Mouse (Mus musculus) retina, embryonic 14.5 days (tissue): ENCODE data around the gene Gm42742.
A peak's percentile ranks its signal among the peaks of the same experiment; 100 is the strongest.

Experiments
- DNase-seq: peaks from one replicate; pipeline ENCODE4 v3.0.0-alpha.2; 2015; ENCODE audit warnings: low spot score

The Gm42742 gene

DNA sequence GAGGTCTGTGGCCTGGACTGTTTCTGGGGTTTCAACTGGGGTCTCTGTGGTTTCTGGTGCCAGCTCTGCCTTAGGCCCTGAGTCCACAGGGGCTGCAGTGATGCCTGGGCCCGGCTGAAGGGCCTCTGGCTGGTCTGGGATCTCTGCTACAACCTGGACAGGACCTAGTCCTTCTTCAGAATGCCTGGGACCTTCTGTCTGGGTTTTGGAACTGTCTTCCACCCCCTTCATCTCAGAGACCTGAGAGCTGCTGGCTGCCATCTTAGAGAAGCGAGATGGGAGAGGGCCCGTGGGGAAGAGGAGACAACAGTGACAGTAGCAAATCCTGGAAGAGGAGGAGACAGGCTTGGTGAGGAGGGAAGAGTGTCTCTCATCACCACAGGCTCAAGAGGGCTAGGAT lies 866 bp downstream of the Gm42742 start:
- DNase-seq, result no peak

DNA sequence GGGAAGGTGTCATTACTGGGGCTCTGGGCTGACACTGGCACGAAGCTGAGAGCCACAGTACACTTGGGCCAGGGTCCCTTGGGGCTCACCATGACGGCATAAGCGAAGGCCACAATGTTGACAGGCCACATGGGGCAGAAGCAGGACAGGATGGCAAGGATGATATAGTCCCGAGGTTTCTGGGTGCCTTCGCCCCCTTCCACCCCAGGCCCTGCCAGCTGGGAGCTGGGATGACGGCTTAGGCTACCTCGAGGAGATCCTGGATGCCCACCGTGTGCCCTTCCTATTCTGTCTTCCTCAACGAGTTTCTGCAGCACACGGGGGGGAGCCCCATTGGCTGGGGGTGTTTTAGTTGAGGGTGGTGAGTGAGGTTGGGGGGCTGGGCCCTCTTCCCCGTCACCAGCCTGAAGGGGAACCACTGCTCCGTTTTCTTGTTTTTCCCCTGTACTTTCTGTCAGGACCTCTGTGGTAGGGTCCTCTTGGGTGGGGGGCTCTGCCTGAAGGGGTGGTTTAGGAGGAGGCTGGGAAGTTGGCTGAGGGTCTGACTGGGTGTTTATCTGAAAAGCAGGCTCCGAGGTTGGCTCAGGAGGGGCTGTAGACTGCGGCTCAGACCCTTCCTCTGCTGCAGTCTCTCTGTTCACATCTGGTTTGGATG lies 1.5 kb downstream of the Gm42742 start:
- DNase-seq, result no peak

- no peak for DNase-seq
Observed at GRCm38 (mm10) chr7:127018416-127019305, 2.2 kb downstream of the Gm42742 start.

DNA sequence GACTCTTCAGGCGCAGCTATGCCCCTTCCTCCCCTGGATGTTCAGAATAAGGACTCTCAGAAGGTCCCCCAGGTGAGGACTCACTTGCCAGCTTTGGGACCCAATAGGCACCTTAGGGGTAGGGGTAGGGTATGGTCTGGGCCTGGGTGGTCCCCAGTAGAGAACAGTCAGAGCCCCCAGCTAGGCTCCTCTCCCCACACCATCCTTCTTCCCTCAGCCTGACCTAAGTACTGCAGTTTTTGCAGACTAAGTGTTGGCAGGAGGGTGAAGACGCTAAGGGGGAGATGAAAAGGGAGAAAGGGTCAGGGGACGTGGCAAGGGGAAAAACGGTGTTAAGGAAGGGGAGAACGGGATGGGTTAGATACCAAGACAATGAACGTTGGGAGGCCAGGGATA lies 2.9 kb downstream of the Gm42742 start:
- DNase-seq, result no peak

- DNase-seq, result peak; percentile 100
Observed at GRCm38 (mm10) chr7:127016971-127017949, 3.6 kb downstream of the Gm42742 start, which contains the start of gene Pagr1a. Gene Pagr1a, minus strand, starts transcription at chr7:127017352.

DNA sequence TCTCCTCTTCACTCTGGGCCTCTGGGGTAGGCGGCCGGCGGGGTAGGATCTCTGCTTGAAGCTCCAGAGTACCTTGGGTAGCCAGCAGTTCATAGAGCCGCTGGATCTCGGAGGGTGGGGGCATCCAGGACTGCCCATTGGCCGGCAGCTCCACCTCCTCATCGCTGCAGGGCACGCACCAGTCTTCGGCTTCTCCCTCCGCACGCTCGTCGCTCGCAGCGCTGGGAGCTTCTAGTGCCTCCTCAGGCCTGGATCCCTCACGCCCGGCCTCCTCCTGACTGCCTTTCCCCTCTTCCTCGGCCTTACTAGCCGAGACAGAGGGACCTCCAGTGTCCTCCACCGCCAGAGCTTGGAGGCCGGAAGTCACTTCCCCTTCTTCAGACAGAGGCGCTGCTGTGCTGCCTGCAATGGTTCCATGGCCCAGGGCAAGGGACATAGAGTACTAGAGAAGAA lies 4.4 kb downstream of the Gm42742 start:
- DNase-seq, result no peak

DNA sequence TGATC lies 4.6 kb downstream of the Gm42742 start, which contains the start of gene Pagr1b:
Gene Pagr1b, minus strand, starts transcription at position 4 of the 5 bp plus-strand sequence.
- no peak for DNase-seq

DNA sequence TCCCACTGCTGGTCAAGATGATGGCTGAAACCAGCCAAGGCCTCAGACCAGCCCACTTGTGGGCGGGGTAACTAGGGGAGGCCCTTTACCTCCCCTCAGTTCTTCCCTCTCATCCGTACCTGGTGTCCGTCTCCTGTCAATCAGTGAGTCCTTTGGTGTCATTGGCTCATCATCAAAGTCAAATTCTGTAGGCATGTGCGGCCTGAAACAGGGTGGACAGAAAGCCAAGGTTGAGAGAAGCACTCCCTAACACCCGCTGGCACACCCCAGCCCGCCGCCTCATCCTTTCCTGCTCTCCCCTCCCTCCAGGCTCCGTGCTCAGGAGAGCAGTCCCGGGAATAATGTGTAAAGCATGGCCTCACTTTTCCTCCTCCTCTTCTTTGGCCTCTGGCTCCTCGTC lies 4.8 kb downstream of the Gm42742 start:
- peak; percentile 38 for DNase-seq

DNA sequence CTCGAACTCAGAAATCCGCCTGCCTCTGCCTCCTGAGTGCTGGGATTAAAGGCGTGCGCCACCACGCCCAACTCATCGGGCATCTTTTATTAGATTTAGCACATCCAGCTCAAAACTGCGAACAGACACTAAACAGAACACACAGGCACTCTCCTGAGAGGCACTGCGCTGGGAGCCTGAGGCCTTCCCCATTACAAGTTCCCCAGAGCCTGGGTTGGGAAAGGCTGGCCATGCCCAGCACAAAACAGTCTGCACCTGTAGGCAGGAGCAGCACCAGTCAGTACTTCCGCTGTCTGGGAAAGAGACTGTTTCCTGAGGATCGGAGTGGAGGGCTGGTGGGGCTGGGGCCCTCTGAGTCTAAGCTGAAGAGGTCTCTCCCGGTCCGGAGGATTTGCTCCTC lies 5.9 kb downstream of the Gm42742 start:
- DNase-seq, result no peak

DNA sequence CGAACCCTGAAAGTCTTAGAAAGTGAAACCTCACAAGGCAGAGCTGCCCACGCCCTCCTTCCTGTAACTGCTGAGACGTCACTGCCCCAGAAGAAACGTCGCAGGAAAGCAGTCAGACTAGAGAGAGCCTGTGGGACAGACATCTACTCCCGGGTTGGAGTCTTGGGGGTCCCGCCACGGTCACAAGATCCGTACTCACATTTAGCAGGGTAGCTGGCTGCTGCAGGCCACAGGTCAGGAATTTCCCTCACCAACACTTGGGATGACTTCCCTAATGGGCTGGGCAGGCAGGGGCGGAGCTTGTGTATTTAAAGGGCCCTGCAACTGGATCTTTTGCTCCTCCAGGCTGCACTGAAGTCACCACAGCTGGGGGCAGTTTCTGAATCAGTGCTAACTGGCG lies 6.6 kb downstream of the Gm42742 start, which contains the start of gene Mvp:
Gene Mvp, minus strand, starts transcription at position 302 of the 400 bp plus-strand sequence.
- no peak for DNase-seq

DNA sequence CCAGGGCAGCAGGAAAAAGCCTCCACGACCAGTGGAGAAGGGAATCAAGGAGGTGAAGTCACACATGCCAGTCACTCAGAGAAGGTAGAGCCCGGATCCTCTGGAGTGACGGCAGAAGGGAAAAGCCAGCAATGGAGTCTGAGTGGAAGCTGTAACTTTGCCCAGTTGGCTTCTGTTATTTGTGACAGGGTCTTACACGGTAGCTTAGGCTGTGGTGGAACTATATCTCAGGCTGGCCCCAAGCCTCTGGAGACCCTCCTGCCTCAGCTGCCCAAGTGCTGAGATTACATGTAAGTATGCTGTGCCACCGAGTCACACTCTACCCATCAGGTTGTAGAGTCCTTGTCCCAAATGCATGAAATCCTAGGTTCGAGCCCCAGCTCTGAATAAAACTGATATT lies 7.5 kb downstream of the Gm42742 start:
- no peak for DNase-seq

DNA sequence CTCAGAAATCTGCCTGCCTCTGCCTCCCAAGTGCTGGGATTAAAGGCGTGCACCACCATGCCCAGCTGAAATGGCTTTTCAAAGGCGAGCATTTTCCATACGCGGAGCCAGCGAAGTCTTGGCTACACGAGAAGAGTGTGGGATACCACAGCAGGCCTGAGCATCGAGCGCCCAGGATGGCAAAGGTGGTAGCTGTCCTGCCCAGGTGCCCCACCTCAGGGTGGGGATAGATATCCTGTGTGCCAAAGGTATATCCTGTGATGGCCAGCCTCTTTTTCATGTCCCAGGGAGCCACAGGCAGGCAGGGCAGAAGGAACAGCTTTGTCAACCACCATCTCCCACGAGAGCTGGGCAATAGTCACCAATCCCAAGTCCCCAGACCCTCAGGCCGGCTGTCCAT lies 8.1 kb downstream of the Gm42742 start:
- no peak for DNase-seq

DNA sequence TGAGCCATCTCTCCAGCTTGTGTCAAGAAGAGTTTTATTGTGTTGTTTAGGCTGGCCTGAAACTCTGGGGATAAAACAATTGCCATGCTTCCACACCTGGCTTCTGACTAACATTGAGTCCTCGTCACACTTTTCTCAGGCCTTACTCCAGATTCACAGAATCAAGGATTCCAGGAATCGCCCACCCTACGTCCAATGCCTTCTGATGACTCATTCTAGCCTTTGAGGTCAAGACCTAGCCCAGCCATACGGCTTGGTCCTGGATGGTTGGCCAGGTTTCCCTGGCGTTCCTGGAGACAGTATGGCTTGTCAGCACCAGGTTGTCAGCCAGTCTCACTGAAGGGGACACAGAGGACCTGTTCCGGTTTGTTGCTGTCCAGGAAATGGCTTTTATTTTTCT lies 8.5 kb downstream of the Gm42742 start:
- no peak for DNase-seq

- no peak for DNase-seq
Observed at GRCm38 (mm10) chr7:127011717-127012116, 9.2 kb downstream of the Gm42742 start.

GRCm38 (mm10) chr7:127011051-127011450 lies 9.8 kb downstream of the Gm42742 start:
- DNase-seq, result no peak

DNA sequence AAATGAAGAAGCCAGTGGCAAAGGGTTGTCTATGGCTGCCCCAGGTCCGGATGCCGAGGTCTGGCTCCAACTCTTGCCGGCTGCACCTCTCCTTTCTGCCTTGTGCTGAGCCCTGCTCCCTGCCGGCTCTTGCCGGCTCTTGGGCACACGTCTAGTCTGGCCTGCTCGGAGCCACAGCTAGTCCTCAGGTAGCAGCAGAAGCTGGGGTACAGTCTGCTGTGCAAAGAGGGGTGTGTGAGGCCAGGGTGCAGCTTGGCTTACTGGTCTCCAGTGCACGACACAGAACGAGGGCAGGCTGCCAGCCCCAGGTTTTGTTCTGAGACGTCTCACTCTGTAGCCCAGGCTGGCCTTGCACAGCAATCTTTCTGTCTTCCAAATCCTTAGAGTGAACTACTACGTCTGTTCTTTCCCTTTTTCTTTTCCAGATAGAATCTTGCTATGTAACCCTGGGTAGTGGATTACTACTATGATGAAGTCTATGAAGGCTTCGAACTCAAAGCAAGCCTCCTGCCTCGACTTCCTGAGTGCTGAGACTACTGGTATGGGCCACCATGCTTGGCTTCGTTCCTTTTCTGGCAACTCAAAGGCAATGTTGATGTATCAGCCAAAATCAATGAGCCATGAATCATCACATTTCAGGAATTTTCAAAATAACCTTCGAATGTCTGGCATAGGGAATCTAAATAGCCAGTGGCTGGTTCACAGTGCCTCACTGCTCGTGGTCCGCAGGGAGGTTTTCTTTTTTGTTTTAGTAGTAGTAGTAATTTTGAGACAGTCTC lies 11.4 kb downstream of the Gm42742 start:
- no peak for DNase-seq

DNA sequence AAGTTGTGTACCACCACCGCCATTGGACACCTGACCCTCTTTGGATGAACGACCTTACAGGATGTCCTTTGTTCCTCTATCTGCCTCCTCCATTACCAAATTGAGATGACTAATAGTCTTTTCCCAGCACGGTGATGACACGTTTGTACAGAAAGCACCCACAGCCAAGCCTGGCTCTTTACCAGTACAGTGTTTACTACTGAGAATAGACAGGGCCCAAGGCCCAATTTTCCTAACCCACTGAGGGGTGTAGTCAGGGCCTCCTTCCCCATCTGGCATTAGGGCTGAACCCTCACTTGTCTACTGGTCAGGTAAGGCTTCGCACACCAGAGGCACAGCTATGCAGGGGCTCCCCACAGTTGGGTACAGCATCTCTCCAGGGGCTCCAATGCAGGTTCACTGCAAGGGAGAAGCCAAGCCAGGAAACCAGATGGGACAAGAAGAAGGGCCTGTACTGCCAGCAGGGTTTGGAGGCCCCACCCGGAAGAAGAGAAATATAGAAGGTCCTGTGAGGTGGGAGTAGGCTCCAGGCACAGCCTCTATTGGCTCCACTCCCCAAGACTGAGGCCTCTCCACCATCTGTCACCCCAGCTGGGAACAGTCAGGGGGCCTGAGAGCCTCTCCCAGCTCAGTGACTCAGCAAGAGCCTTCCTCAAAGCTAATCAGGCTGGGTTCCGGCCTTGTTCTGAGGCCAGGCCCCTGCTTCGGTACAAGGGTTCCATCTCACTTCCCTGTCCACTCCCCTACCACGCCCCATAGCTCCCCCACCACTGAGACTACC lies 12.5 kb downstream of the Gm42742 start:
- DNase-seq, result peak; percentile 53

DNA sequence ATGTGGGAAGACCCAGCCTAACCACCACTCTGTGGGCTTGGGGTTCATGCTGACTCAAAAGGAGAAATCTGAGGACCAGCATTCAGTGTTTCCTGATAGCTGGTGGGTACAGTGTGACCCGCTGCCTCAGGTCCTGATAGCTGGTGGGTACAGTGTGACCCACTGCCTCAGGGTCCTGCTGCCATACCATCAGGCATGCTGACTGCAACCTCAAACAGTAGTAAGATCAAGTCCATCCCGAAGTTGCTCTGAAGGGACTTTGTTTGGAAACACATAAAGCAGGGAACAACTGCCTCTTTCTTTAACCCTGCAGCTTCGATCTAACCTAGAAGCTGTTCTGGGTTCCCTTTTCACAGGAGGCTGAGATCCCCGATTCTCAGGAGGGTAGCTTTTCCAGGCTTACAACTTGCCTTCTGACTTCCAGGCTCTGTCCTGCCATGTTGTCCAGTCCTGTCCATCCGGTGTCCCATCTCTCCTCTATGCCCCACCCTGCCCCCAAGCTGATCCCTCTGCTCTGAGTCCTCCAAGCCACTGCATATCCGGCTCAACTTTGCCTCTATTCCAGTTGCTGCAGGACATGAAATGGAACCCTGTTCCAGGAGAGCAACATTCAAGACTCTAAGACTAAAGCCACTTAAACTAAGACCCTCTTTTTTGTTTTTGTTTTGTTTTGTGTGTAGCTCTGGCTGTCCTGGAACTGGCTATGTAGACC lies 13.4 kb downstream of the Gm42742 start:
- no peak for DNase-seq

DNA sequence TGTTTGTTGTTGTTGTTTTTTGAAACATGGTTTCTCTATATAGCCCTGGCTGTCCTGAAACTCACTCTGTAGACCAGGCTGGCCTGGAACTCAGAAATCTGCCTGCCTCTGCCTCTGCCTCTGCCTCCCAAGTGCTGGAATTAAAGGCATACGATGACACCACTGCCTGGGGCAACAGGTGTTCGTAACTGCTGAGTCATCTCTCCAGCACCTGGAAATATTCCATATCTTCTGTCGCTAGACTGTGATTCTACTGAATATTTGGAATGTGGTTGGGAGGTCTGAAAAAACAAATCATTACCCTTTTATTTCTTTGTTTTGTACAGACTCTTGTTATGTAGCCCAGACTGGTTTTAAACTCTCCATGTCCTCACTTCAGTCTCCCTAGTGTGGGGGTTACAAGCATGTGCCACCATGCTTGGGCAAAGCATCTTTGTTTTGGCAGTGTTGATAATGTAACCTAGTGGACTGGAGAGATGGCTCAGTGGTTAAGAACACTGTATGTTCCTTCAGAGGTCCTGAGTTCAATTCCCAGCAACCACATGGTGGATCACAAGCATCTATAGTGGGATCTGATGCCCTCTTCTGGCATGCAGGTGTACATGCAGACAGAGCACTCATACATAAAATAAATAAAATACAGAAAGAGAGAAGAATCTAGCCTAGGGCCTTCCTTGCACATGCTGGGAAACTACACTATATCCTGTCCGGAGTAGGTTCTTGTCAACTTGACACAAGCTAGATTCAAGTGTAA lies 16.6 kb downstream of the Gm42742 start:
- DNase-seq, result no peak

GRCm38 (mm10) chr7:127003620-127004019 lies 17.3 kb downstream of the Gm42742 start:
- DNase-seq, result no peak
